Mouse (Mus musculus) embryonic facial prominence, embryonic 11.5 days (tissue): ENCODE data around the gene Rln3. TPM values are rescaled to one million over a fixed set of nuclear protein-coding genes. Genes with fewer than 3 reads are reported as not detected.
A peak's percentile ranks its signal among the peaks of the same experiment; 100 is the strongest.

Source experiments
- ATAC-seq: fragments of 200-750 bp; cut with Nextera tagmentation; replicated peaks from 2 replicates; pipeline ENCODE4 v1.8.0; 2017; ENCODE audit warnings: low read depth; ENCODE audit not compliant: insufficient number of reproducible peaks, low FRiP score, low TSS enrichment
- DNase-seq: peaks from one replicate; pipeline ENCODE4 v3.0.0-alpha.2; 2015; ENCODE audit warnings: low spot score
- H3K27ac ChIP-seq: fragments of 300-500 bp; sonication (generic); replicated peaks from 2 replicates; pipeline ENCODE4 v1.5.1; 2014; ENCODE audit warnings: mild to moderate bottlenecking, low read depth, low read length, control low read depth
- H3K27me3 ChIP-seq: fragments of 300-500 bp; sonication (generic); 2 replicates; pipeline ENCODE4 v1.6.1; 2014; ENCODE audit warnings: mild to moderate bottlenecking, low read length, moderate library complexity, mixed read lengths; ENCODE audit not compliant: control insufficient read depth, insufficient read depth
- H3K36me3 ChIP-seq: fragments of 300-500 bp; sonication (generic); replicated peaks from 2 replicates; pipeline ENCODE4 v1.6.1; 2014; ENCODE audit warnings: low read depth, mild to moderate bottlenecking, low read length, moderate library complexity, mixed read lengths; ENCODE audit not compliant: control insufficient read depth, insufficient read depth
- H3K4me1 ChIP-seq: fragments of 300-500 bp; sonication (generic); 2 replicates; pipeline ENCODE4 v1.6.1; 2014; ENCODE audit warnings: low read length, mixed read lengths; ENCODE audit not compliant: control insufficient read depth, insufficient read depth
- H3K4me2 ChIP-seq: fragments of 300-500 bp; sonication (generic); 2 replicates; pipeline ENCODE4 v1.6.1; 2014; ENCODE audit warnings: low read depth, mild to moderate bottlenecking, control low read depth, low read length, moderate library complexity
- H3K4me3 ChIP-seq: fragments of 300-500 bp; sonication (generic); 2 replicates; pipeline ENCODE4 v1.5.1; 2014; ENCODE audit warnings: low read depth, low read length, control low read depth
- H3K9ac ChIP-seq: fragments of 300-500 bp; sonication (generic); replicated peaks from 2 replicates; pipeline ENCODE4 v1.6.1; 2014; ENCODE audit warnings: mild to moderate bottlenecking, control low read depth, low read length
- H3K9me3 ChIP-seq: fragments of 300-500 bp; sonication (generic); replicated peaks from 2 replicates; pipeline ENCODE4 v1.6.1; 2016; ENCODE audit warnings: mild to moderate bottlenecking, low read length, inconsistent platforms, mixed read lengths; ENCODE audit not compliant: control insufficient read depth
- WGBS: fragments of 180-500 bp; shearing (Covaris S2); extraction: QIAGEN DNeasy Blood & Tissue Kit; methylation state at CpG from one replicate; pipeline ENCODE4 v1.1.7; 2014; 5-methylcytosine and 5-hydroxymethylcytosine counted together
- polyA plus RNA-seq: library from polyadenylated mRNA; unstranded; fragments of >200 nt; fragmentation: Nextera tagmentation; extraction: Ambion mirVana; gene quantifications from 2 replicates; pipeline ENCODE4 v1.2.1, GENCODE M21; 2014

Gene Rln3
- not detected in 2 replicates for polyA plus RNA-seq

DNA sequence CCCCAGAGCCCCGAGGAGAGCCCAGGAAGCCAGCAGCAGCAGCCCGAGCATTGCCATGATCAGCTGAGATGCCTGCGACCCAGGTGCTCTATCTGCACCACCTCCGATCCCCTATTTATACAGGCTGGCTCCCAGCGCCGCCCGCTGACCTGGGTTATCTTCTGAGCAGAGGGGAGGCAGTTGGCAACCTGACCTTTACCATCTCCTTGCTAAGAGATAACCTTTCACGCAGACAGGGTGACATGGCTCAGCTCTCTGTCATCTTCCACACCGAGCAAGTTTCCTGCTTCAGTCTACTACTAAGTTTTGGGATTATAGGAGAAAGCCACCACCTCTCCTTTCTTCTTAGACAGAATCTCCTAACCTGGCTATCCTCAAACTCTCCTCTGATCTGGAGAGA is at the start of gene Rln3:
Gene Rln3, minus strand, starts transcription at position 101 of the 400 bp plus-strand sequence.
- Histone ChIP-seq H3K9ac (no peak within 1 kb of the TSS), H3K27me3 (peaks cover 42% of the 10 kb centered on the region), H3K4me3 (no peak within 1 kb of the TSS), H3K4me2 (peak within 1 kb of the TSS; percentile 13; the same call in 1 of the 2 replicates), H3K4me1 (peaks cover 3% of the 10 kb centered on the region; the same call in 1 of the 2 replicates), H3K27ac (no peak within 1 kb of the TSS), H3K9me3 (no peaks in the 10 kb centered on the region), H3K36me3 (no peaks in the 10 kb centered on the region)
- no peak for DNase-seq
- no peak for ATAC-seq
- WGBS = 5% methylated on average over 9 of the region's 9 CpGs

DNA sequence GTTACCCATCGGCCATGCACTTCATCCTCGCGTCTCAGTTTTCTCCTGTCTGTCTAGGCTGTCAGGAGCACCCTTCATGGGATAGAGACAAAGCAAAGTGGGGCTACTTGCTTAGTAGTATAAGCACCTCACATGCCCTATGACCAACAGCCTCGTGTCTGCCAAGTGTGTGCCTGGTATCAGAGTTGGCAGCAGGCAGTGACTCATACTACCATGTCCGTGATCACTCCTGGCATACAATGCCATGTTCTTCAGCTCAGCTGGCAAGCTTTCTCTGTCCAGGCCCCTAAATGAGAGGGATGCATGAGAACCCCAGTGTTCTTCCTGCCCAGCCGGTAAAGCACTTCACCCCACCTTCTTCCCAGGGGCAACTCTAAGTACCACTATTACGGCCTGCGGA is 45.8 kb upstream of the Rln3 start:
- Histone ChIP-seq H3K4me3 (no peak overlapping the region), H3K4me1 (no peaks in the 10 kb centered on the region), H3K27me3 (no peaks in the 10 kb centered on the region), H3K4me2 (no peak overlapping the region), H3K27ac (no peak overlapping the region), H3K9me3 (no peaks in the 10 kb centered on the region), H3K9ac (no peak overlapping the region), H3K36me3 (peaks cover 8% of the 10 kb centered on the region)
- no peak for ATAC-seq
- DNase-seq = no peak
- 91% methylated on average over 8 of the region's 8 CpGs for WGBS

DNA sequence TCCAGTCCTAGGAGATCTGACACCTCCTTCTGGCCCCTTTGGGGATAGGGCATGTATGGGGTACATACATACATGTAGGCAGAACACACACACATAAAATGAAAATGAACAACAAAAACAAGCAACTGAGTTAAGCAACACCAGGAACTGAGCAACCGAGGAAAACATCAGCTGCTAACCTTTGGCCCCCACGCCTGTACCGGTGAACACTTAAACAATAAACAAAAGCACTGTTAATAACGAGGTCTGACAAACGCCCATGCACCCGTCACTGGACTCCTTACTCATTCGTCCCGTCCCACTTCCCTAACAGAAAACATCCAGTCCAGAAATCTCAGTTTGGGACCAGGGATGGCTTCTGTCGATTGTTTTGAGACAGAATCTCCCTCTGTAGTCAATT is 44.5 kb upstream of the Rln3 start:
- H3K36me3 ChIP-seq = peaks cover 8% of the 10 kb centered on the region
- H3K9ac ChIP-seq = no peak overlapping the region
- H3K4me2 ChIP-seq = no peak overlapping the region
- no peaks in the 10 kb centered on the region for H3K27me3 ChIP-seq
- no peaks in the 10 kb centered on the region for H3K4me1 ChIP-seq
- ATAC-seq (no peak), DNase-seq (no peak)
- H3K9me3 ChIP-seq = no peaks in the 10 kb centered on the region
- 75% methylated on average over 9 of the region's 9 CpGs for WGBS
- H3K27ac ChIP-seq = no peak overlapping the region
- no peak overlapping the region for H3K4me3 ChIP-seq

DNA sequence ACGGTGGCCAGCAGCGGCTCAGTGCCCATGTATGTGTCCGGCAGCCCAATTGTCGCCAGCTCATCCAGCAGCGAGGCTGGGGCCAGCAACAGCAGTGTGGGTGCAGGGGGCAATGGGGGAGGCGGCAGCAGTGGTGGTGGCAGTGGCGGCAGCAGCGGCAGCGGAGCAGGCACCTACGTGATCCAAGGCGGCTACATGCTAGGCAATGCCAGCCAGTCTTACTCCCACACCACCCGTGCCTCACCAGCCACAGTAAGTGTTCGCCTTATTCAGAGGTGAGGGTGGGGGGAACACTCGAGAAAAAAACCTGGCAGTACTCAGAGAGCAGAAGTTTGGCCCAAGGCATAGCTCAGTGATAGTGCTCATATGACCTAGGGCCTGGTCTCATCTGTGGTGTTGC is 43.0 kb upstream of the Rln3 start:
- WGBS = 93% methylated on average over 14 of the region's 14 CpGs
- no peak for DNase-seq
- peaks cover 6% of the 10 kb centered on the region for H3K36me3 ChIP-seq
- no peak overlapping the region for H3K4me2 ChIP-seq
- H3K4me1 ChIP-seq = no peaks in the 10 kb centered on the region
- H3K9ac ChIP-seq = no peak overlapping the region
- H3K27ac ChIP-seq = no peak overlapping the region
- no peaks in the 10 kb centered on the region for H3K9me3 ChIP-seq
- no peaks in the 10 kb centered on the region for H3K27me3 ChIP-seq
- ATAC-seq = no peak
- no peak overlapping the region for H3K4me3 ChIP-seq

DNA sequence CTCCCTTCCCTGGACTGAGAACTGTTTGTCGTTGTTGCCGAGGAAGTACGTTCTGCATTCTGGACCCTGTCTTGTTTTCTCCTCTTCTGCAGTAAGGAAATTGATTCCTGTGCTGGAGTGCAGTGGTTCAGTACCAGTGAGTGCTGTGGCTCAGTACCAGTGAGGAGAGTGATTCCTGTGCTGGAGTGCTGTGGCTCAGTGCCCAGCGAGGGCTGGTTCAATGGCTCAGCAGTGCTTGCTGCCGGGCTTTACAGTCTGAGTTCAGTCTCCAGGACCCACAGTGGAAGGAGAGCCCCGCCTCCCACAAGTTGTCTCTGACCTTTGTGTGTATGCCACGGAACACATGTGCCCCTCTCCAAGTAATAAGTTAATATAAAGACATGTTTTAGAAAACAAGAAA is 42.4 kb upstream of the Rln3 start:
- Histone ChIP-seq H3K4me1 (no peaks in the 10 kb centered on the region), H3K27ac (no peak overlapping the region), H3K36me3 (peaks cover 8% of the 10 kb centered on the region), H3K9ac (no peak overlapping the region), H3K4me2 (no peak overlapping the region), H3K27me3 (no peaks in the 10 kb centered on the region), H3K4me3 (no peak overlapping the region), H3K9me3 (no peaks in the 10 kb centered on the region)
- DNase-seq (no peak), ATAC-seq (no peak)
- WGBS = 88% methylated on average over 7 of the region's 7 CpGs

DNA sequence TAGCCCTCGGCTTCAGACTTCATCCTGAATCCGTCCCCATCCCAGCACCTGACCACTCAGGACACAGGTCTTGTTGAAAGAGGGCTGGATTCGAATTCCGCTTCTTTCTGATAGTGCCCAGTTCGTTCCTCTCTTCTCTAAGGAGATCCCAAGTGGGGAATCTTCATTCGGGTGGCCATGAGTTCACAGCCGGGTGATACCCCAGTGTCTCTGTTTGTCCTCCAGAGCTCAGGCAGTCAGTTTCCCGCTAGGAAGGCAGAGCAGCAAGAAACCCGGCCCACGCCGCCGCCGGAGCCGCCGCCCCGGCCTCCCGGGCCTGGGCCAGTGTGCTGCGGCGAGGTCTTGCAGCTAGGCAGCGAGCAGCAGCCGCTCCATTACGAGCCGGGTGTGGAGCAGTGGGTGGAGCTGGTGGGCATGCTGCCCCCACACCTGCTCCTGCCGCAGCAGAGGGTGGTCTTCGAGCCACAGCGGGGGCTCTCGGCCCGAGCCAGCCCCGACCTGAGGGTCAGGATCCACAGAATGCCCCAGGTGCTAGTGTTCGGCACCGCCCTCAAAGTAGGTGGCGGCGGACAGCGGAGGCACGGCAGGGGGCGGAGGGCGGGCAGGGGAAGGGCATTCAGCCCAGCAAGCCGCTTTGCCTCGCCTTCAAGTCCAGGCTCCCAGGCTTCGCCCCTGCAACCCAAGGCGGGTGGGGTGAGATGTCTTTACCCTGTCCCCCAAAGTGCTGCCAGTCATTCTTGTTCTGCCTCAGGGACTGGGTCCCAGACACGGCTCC is 39.7 kb upstream of the Rln3 start:
- 39% methylated on average over 36 of the region's 42 CpGs for WGBS
- Histone ChIP-seq H3K36me3 (peaks cover 8% of the 10 kb centered on the region), H3K9me3 (no peaks in the 10 kb centered on the region), H3K9ac (no peak overlapping the region), H3K27ac (no peak overlapping the region), H3K4me3 (no peak overlapping the region), H3K4me2 (no peak overlapping the region), H3K27me3 (no peaks in the 10 kb centered on the region), H3K4me1 (no peaks in the 10 kb centered on the region)
- ATAC-seq (no peak), DNase-seq (no peak)

DNA sequence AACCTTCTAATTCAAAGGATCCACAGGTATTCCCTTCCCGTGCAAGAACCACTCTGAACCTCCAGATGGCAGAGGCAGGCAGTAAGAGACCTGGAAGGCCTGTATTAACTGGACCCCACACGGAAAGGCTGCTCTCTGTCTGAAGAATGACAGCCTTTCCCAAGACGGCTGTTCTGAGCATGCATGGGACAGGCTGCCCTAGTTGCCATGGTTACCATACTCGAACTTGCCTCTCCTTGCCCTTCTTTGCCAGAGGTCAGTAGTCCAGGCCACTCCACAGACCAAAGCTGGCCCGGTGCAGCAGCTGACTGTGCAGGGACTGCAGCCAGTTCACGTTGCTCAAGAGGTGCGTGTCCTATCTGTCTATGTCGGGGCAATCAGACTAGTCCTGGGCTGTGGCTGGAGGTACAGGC is 39.0 kb upstream of the Rln3 start:
- H3K27ac ChIP-seq = no peak overlapping the region
- ATAC-seq = peak; percentile 54; the same call in 1 of the 2 replicates
- no peak overlapping the region for H3K4me3 ChIP-seq
- H3K36me3 ChIP-seq = peaks cover 8% of the 10 kb centered on the region
- H3K4me1 ChIP-seq = no peaks in the 10 kb centered on the region
- H3K9me3 ChIP-seq = no peaks in the 10 kb centered on the region
- H3K4me2 ChIP-seq = no peak overlapping the region
- no peak overlapping the region for H3K9ac ChIP-seq
- 27% methylated on average over 8 of the region's 8 CpGs for WGBS
- DNase-seq = peak; percentile 33
- H3K27me3 ChIP-seq = no peaks in the 10 kb centered on the region

DNA sequence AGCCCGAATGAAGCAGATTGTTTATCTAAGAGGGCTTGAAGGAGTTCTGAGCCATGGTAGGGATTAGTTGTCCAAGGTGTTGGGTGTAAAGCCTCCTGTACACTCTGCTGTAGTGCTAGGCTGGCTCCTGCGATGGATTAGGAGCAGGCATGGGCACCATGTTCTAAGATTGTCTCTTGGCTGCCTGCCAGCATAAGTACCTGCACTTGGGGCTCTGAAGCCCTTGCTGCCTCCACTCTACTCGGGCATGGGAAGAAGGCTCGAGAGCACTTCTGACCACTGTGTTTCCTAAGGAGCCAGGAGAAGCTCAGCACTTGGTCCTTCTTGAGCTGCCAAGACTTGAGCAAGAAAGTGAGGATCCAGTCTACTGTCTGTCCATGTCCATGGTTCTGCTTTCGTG is 34.4 kb upstream of the Rln3 start:
- Histone ChIP-seq H3K9me3 (no peaks in the 10 kb centered on the region), H3K36me3 (peaks cover 3% of the 10 kb centered on the region; the same call in 1 of the 2 replicates), H3K4me1 (no peaks in the 10 kb centered on the region), H3K4me2 (no peak overlapping the region), H3K27ac (no peak overlapping the region), H3K9ac (no peak overlapping the region), H3K4me3 (no peak overlapping the region), H3K27me3 (no peaks in the 10 kb centered on the region)
- 90% methylated on average over 5 of the region's 5 CpGs for WGBS
- ATAC-seq (no peak), DNase-seq (no peak)
